Mouse (Mus musculus): ENCODE results near the gene Galntl5. TPM values are rescaled to one million over a fixed set of nuclear protein-coding genes. Genes with fewer than 3 reads are reported as not detected.
"Not testable (repeated sequence)": the region's sequence is repeated elsewhere in the genome, so short reads cannot be mapped to it uniquely, and the experiment has no call there.

Galntl5 gene
- total RNA-seq (2021): not detected
- long read RNA-seq, experiment 1: 0 reads
- long read RNA-seq, experiment 2: 0 reads

DNA sequence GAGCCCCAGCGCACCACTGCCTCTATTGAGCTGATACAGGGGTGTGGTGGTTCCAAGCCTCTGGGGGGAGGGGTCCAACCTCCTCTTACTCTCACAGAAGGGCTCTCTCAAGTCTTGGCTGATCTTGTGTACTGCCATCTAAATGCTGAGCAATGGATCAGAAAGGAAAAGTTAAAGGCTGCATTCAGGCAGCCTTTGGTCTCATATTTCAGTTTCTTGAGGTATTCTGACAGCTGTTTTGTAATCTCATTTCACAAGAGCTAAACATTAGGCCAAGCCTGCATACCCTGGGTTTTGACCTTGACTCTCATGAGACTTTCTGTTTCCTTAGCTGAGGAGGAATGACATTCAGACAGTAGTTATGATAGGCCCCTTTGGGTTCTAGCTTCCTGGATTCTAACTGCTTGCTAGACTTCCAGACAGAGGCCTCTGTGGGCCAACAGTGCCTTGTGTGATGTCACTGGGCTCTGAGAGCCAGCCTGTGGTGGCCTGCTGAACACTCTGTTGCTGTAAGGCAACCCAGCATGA lies at the start of gene Galntl5:
Galntl5 (plus strand) TSS at position 457 of the 528 bp plus-strand sequence.
- DNase-seq (ENCODE audit: low spot score in 2 of 2): no peak

- no peak for DNase-seq (ENCODE audit: low spot score in 2 of 2)
These were observed 34.6 kb upstream of the Galntl5 start for GRCm38 (mm10) chr5:25146705-25147104.

- DNase-seq (ENCODE audit: low spot score in 2 of 2): no peak
These were observed 31.8 kb upstream of the Galntl5 start for GRCm38 (mm10) chr5:25149331-25149965.

GRCm38 (mm10) chr5:25153491-25153890 lies 27.8 kb upstream of the Galntl5 start:
- no peak for DNase-seq (ENCODE audit: low spot score in 2 of 2)

GRCm38 (mm10) chr5:25153996-25154395 lies 27.3 kb upstream of the Galntl5 start:
- DNase-seq (ENCODE audit: low spot score in 2 of 2): no peak

DNA sequence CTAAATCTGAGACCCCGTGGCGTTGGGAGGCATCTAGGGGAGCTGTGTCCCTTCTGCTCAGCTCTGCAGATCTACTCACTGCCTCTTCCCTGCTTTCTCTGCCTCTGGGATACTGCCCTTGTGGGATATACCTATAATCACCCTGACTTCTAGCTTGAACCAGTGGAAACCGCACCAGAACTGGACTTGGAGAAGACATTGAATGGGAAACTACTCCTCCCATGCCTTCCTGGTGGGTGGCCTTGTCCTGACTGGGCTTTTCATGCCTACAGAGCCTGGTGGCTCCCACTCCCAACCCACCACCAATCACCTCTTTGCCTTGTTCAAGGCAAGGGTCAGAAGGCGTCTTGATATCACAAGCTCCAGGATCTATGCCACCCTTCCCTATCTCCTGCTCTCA lies 26.4 kb upstream of the Galntl5 start:
- no peak for DNase-seq (ENCODE audit: low spot score in 2 of 2)

DNA sequence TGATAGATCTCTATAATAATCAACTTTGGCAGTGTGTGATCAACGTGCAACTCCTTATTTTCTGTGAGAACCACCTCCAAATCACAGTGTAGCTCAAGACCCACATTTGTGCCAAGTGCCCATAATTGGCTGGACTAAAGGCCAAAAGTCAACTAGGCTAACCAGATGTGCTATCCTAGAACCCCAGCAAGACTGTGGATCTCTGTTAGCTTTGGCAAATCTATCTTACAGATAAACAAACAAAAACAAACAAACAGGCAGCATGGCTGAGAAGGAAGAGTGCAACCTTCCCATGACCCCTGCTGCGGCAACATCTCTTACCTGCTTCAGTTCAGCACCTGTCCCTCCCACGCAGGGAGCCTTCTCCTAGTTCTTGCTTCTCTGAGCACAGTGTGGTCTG lies 25.9 kb upstream of the Galntl5 start:
- no peak for DNase-seq (ENCODE audit: low spot score in 2 of 2)

- no peak for DNase-seq (ENCODE audit: low spot score in 2 of 2)
These were observed 24.1 kb upstream of the Galntl5 start for GRCm38 (mm10) chr5:25157136-25157535.

DNA sequence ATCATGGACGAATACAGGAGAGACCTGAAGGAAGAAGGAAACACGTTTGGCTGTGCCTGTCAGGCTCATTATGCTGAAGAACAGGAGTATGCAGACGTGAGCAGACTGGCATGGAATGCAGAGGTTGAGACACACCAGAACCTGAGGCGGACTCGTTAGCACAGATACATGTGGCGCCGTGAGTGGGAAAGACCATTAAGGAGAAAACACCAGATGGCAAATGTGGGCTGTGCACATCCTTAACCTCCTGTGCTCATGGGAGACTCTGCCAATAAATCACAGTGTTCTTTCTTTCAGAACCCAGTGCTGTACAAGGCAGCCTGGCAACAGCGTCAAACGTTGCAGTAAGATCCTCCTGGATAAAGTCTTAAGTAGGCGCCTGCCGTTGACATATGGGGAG lies 20.7 kb upstream of the Galntl5 start:
- no peak for DNase-seq (ENCODE audit: low spot score in 2 of 2)

DNA sequence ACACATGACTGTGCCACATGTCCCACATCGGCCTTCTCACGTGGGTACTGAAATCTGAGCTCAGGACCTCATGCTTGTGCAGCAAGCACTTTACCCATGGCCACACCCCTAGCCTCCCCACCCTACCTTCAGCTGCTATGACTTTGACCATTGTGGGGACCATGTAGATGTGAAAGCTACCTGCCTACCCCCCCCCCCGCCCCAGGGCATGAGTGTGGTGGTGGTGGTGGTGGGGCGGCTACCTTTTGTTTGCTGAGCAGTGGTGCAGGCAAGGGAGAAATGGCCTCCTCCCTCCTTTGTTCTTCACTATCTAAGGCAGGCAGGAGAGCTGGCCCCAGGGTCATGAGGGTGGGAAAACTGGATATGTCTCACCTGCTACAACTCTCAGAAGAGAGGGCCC lies 18.3 kb upstream of the Galntl5 start:
- no peak for DNase-seq (ENCODE audit: low spot score in 2 of 2)

GRCm38 (mm10) chr5:25163938-25164337 lies 17.3 kb upstream of the Galntl5 start:
- DNase-seq (ENCODE audit: low spot score in 2 of 2): no peak

DNA sequence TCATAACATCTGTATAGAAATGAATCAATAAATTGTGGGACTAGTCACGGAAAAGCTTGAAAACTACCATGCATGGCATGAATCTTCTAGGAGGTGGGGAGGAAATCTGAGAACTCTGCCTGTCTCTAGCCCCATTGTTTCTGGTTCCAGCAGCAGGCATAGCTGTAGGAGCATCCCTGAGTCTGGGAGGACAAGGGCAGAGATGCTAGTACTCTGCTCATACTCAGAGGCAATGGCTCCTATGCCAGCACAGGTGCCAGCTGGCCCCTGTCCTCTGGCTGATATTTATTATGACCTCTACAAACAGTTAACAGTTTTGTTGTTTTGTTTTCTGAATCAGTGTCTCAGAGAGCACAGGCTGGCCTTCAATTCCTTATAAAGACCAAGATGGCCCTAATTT lies 16.9 kb upstream of the Galntl5 start:
- DNase-seq (ENCODE audit: low spot score in 2 of 2): no peak

DNA sequence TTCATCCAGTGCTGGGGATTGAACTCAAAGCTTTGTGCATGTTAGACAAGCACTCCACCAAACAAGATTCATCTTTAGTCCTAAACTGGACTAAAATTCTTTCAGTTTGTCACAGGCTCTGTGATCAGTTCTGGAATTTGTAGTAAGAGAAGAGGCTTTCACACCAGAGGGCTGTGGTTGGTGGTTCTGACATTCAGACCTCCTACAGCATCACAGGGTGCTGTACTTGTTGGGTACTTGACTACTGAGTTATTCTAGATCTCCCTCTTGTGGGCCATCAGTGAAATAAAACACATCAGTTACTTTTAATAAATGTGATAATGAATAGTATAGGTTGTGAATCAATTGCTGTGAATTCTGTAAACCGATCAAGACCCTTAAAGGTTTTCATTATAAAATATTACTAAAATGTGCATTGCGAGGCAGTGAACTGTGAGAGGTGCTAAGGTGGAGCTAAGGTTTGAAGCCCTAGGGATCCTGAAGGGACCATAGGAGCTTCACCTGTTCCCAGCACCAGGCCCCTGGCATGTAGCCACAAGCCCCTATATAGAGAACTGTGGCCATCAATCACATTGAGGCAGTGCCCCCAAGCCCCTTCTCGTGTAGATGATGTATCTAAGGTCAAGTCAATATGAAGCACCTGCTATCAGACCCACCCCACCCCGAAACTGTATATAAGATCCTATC lies 16.0 kb upstream of the Galntl5 start:
- DNase-seq (ENCODE audit: low spot score in 2 of 2): no peak

DNA sequence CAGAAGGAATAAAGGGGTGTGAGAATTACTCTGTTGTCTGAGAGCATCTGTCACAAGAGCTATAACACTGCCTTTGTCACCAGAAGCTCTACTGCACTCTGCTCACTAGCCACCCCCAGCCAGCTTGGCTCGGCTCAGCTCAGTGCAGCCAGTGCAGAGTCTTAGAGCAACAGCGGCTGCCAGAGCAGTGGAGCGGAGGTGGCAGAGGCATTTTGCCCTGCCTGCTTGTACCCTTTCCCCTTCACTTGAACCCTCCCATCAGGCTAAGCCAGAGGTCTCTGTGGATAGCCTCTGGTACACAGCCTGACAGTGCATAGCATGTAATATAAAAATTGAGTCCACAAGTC lies 15.5 kb upstream of the Galntl5 start:
- DNase-seq (ENCODE audit: low spot score in 2 of 2): no peak

GRCm38 (mm10) chr5:25166665-25167064 lies 14.6 kb upstream of the Galntl5 start:
- no peak for DNase-seq (ENCODE audit: low spot score in 2 of 2)

GRCm38 (mm10) chr5:25177937-25178336 lies 3.3 kb upstream of the Galntl5 start:
- DNase-seq (ENCODE audit: low spot score in 2 of 2): not testable (repeated sequence)

- not testable (repeated sequence) for DNase-seq (ENCODE audit: low spot score in 2 of 2)
These were observed 2.7 kb upstream of the Galntl5 start for GRCm38 (mm10) chr5:25178543-25178942.

GRCm38 (mm10) chr5:25179284-25179683 lies 2.0 kb upstream of the Galntl5 start:
- no peak for DNase-seq (ENCODE audit: low spot score in 2 of 2)

- no peak for DNase-seq (ENCODE audit: low spot score in 2 of 2)
These were observed 1.2 kb upstream of the Galntl5 start for GRCm38 (mm10) chr5:25179936-25180488.

- no peak for DNase-seq (ENCODE audit: low spot score in 2 of 2)
These were observed 2.3 kb downstream of the Galntl5 start for GRCm38 (mm10) chr5:25183595-25183994.

DNA sequence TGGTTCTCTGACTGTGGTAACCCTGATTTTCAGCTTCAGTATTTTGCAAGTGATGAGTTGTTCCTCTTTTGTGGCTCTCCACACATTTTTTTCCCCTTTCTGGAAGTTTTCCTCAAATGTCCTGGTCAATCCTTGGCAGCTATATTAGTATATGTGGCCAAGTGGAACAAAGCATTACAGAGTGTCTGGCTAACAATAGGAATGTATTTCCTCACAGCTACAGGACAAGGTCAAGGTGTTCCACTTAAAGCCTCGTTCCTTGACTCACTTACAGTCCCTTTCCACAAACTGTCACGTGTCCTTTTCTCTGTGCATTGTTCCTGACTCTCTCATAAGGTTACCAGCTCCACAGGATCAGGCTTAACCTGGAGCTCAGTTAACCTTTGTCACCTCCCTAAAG lies 3.3 kb downstream of the Galntl5 start:
- DNase-seq (ENCODE audit: low spot score in 2 of 2): no peak

- DNase-seq (ENCODE audit: low spot score in 2 of 2): no peak
These were observed 6.5 kb downstream of the Galntl5 start for GRCm38 (mm10) chr5:25187727-25188126.
